Mouse (Mus musculus) midbrain, postnatal 0 days (tissue): Measurements from ENCODE around the gene Dlat. TPM values are rescaled to one million over a fixed set of nuclear protein-coding genes. Genes with fewer than 3 reads are reported as not detected.

Source experiments
- ATAC-seq: fragments of 200-750 bp; cut with Nextera tagmentation; 2 replicates; pipeline ENCODE4 v1.8.0; 2017; ENCODE audit warnings: moderate number of reproducible peaks, mild to moderate bottlenecking, moderate TSS enrichment, moderate library complexity; ENCODE audit not compliant: low FRiP score
- DNase-seq: peaks from one replicate; pipeline ENCODE4 v3.0.0-alpha.2; 2015; ENCODE audit warnings: low spot score
- H3K27ac ChIP-seq: fragments of 300-500 bp; sonication (generic); 2 replicates; pipeline ENCODE4 v1.5.1; 2014; ENCODE audit warnings: low read depth, mild to moderate bottlenecking, low read length, mixed read lengths
- H3K27me3 ChIP-seq: fragments of 300-500 bp; sonication (generic); 2 replicates; pipeline ENCODE4 v1.6.1; 2014; ENCODE audit warnings: low read length, control low read depth, mixed read lengths; ENCODE audit not compliant: insufficient read depth
- H3K36me3 ChIP-seq: fragments of 300-500 bp; sonication (generic); 2 replicates; pipeline ENCODE4 v1.6.1; 2014; ENCODE audit warnings: low read length, control low read depth, mixed read lengths; ENCODE audit not compliant: insufficient read depth
- H3K4me1 ChIP-seq: fragments of 300-500 bp; sonication (generic); 2 replicates; pipeline ENCODE4 v1.6.1; 2014; ENCODE audit warnings: mild to moderate bottlenecking, control low read depth, antibody characterized with exemption, low read length, mixed read lengths; ENCODE audit not compliant: insufficient read depth
- H3K4me2 ChIP-seq: fragments of 300-500 bp; sonication (generic); 2 replicates; pipeline ENCODE4 v1.6.1; 2014; ENCODE audit warnings: low read depth, mild to moderate bottlenecking, low read length, mixed read lengths; ENCODE audit not compliant: poor library complexity, severe bottlenecking
- H3K4me3 ChIP-seq: fragments of 300-500 bp; sonication (generic); 2 replicates; pipeline ENCODE4 v1.5.1; 2014; ENCODE audit warnings: low read depth, mild to moderate bottlenecking, low read length, moderate library complexity
- H3K9ac ChIP-seq: fragments of 300-500 bp; sonication (generic); replicated peaks from 2 replicates; pipeline ENCODE4 v1.6.1; 2014; ENCODE audit warnings: mild to moderate bottlenecking, low read length, moderate library complexity, mixed read lengths; ENCODE audit not compliant: poor library complexity, severe bottlenecking
- H3K9me3 ChIP-seq: fragments of 300-500 bp; sonication (generic); 2 replicates; pipeline ENCODE4 v1.6.1; 2016; ENCODE audit warnings: low read length, control low read depth
- CTCF ChIP-seq: IDR thresholded peaks from 2 replicates; pipeline ENCODE4 v1.5.1; 2016; ENCODE audit warnings: antibody characterized with exemption, mild to moderate bottlenecking
- WGBS: fragments of 180-500 bp; shearing (Covaris S2); extraction: QIAGEN DNeasy Blood & Tissue Kit; methylation state at CpG from one replicate; pipeline ENCODE4 v1.1.7; 2014; 5-methylcytosine and 5-hydroxymethylcytosine counted together
- polyA plus RNA-seq: library from polyadenylated mRNA; unstranded; fragments of >200 nt; fragmentation: Nextera tagmentation; extraction: Ambion mirVana; gene quantifications from 2 replicates; pipeline ENCODE4 v1.2.1, GENCODE M21; 2015
- total RNA-seq: library from RNA; depleted of rRNA; stranded (reverse); fragments of >200 nt; gene quantifications from 2 replicates; pipeline ENCODE4 v1.2.3, GENCODE M21; 2014

Gene Dlat
- total and polyA plus RNA-seq, 2 experiments from 2014 or later: 58.7 to 67.4 TPM

DNA sequence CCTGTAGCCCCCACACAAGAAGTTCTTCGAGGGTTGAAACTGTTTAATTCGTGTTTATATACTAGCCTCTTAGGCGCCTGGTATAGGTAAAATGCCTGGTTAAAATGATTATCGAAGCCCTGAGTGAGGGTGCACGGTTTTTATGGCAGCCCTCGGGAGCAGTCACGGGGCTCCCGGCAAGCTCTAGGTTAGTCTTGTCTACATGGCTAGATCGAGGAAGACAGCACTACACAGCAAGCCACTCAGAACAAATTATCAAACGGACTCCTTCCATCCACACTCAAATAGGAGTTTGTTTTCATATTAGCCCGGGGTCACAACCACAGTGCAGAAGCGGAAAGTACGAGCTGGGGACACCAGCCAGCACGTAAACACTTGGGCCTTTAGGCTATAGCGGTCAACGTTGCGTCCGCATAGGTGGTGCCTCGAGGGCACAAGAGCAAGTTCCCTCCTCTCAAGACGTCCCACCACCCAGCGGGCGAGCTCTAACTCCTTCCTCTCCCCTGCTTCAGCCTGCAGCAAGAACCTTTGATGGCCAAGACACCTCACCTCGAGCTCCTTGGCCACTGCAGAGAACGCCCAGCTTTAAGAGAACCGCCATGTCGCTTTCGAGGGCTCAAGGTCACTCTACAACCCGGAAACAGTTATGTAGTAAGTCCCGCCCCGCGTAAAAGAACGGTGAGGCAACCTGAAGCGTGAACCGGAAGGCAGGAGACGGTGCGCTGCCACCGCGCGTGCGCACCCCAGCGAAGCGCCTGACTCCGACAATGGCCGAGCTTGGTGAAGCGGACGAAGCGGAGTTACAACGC, 56.2 kb downstream of the Dlat start, which contains the start of the genes Sdhd and Timm8b:
Sdhd (minus strand) TSS at position 624 of the 809 bp plus-strand sequence.
Timm8b (plus strand) TSS at position 722 of the 809 bp plus-strand sequence.
- peak; percentile 67; the same call in 1 of the 2 replicates for TF ChIP-seq CTCF
- Histone ChIP-seq H3K27ac (peak within 1 kb of the TSS; percentile 89), H3K4me2 (peak within 1 kb of the TSS; percentile 55), H3K27me3 (no peaks in the 10 kb centered on the region), H3K4me3 (peak within 1 kb of the TSS; percentile 63), H3K9ac (peak within 1 kb of the TSS; percentile 76), H3K4me1 (peaks cover 14% of the 10 kb centered on the region), H3K9me3 (no peaks in the 10 kb centered on the region), H3K36me3 (peaks cover 24% of the 10 kb centered on the region)
- DNase-seq (peak; percentile 98), ATAC-seq (peak; percentile 95)
- WGBS: 1% methylated on average over 48 of the region's 48 CpGs

- no peak for TF ChIP-seq CTCF
- no peak overlapping the region for H3K27ac ChIP-seq
- DNase-seq (no peak), ATAC-seq (no peak)
- H3K36me3 ChIP-seq: peaks cover 30% of the 10 kb centered on the region
- H3K27me3 ChIP-seq: no peaks in the 10 kb centered on the region
- H3K4me1 ChIP-seq: peaks cover 14% of the 10 kb centered on the region
- no peaks in the 10 kb centered on the region for H3K9me3 ChIP-seq
- H3K4me3 ChIP-seq: peak overlapping the region; percentile 63
- H3K4me2 ChIP-seq: peak overlapping the region; percentile 55
- peak overlapping the region; percentile 76; the same call in 1 of the 2 replicates for H3K9ac ChIP-seq
- 98% methylated on average over 7 of the region's 7 CpGs for WGBS
These were observed 57.3 kb downstream of the Dlat start for GRCm38 (mm10) chr9:50602055-50602845.

- Histone ChIP-seq H3K36me3 (peaks cover 36% of the 10 kb centered on the region), H3K27ac (no peak overlapping the region), H3K4me2 (no peak overlapping the region), H3K27me3 (no peaks in the 10 kb centered on the region), H3K9ac (no peak overlapping the region), H3K4me3 (no peak overlapping the region), H3K4me1 (peaks cover 14% of the 10 kb centered on the region), H3K9me3 (no peaks in the 10 kb centered on the region)
- WGBS: 79% methylated on average over 6 of the region's 6 CpGs
- DNase-seq (no peak), ATAC-seq (no peak)
- TF ChIP-seq CTCF: no peak
These were observed 58.0 kb downstream of the Dlat start for GRCm38 (mm10) chr9:50601536-50601935.

DNA sequence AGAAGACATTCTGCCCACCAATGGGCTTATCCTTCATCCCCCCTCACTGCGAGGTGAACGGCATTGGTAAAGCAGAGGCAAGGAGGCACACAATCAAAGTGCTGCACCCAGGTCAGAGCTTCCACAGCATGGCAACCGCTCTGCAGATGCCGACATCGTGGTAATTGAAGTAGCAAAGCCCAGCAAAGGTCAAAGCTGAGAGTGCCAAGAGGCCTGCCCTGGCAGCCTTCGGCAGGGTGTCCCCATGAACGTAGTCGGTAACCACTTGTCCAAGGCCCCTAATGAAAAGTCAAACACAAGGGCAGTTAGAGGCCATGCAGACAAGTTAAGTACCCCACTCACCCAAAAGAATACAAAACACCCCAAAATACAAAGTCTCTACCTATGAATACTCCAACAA, 62.6 kb downstream of the Dlat start:
- H3K4me2 ChIP-seq: no peak overlapping the region
- peaks cover 45% of the 10 kb centered on the region for H3K36me3 ChIP-seq
- no peak overlapping the region for H3K27ac ChIP-seq
- H3K9ac ChIP-seq: no peak overlapping the region
- H3K4me3 ChIP-seq: no peak overlapping the region
- no peak for ATAC-seq
- DNase-seq: no peak
- 94% methylated on average over 8 of the region's 8 CpGs for WGBS
- peaks cover under 1% of the 10 kb centered on the region; the same call in 1 of the 2 replicates for H3K4me1 ChIP-seq
- no peaks in the 10 kb centered on the region for H3K27me3 ChIP-seq
- no peak for TF ChIP-seq CTCF
- H3K9me3 ChIP-seq: no peaks in the 10 kb centered on the region

DNA sequence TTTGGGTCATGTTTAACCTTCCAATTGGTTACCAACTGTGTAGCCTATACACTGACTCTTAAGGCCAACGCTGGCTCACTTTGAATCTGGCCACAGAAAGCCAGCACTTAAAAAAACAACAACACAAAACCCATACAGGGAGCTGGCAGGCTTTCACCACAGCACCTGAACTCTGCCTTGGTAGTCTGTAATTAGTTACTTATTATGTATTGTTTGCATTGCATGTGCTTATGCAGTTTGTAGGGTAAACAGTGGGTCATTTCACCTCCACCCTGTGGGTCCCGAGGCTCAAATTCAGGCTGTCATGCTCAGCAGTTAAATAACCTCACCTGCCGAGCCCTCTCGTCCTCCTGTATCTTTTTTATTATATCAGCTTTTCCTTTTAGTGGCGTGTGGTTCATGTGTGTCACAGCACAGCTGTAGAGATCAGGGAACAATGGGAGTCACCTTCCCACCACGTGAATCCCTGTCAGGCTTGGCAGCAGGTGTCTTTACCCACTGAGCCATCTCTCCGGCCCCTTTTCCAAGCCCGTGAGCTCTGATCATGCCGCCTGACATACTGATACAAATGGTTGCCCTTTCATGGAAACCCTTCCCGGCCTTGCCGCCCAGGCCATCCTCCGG, 64.7 kb downstream of the Dlat start:
- Histone ChIP-seq H3K27me3 (no peaks in the 10 kb centered on the region), H3K4me2 (no peak overlapping the region), H3K4me1 (no peaks in the 10 kb centered on the region), H3K36me3 (peaks cover 39% of the 10 kb centered on the region), H3K27ac (no peak overlapping the region), H3K9me3 (no peaks in the 10 kb centered on the region), H3K4me3 (no peak overlapping the region), H3K9ac (no peak overlapping the region)
- DNase-seq (no peak), ATAC-seq (no peak)
- TF ChIP-seq CTCF: no peak
- WGBS: 83% methylated on average over 12 of the region's 12 CpGs
